Mouse (Mus musculus): ENCODE data around the gene Zfp697.

DNA sequence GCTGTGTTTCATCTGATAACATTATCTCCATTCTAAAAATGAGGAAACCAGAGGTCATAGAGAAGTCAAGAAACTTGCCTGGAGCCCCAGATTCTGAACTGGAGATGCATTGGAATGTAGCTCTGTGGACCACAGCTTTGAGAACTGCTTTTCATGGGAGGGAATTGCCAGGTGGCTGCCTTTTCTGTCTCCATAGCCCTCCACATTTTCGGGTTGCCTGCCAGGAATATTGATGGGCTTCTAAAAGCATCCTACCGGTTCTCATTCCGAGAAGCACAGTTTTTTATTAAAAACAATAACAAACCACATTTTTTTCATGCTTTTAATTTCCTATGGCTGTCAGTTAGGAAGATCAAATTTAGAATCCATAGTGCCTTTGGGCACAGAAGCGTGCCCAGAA is 4.8 kb downstream of the Zfp697 start:
- TF ChIP-seq CTCF (IDR thresholded peaks at IDR 0.05) (no peak), EP300 (IDR thresholded peaks at IDR 0.05) (no peak)
